Mouse (Mus musculus): Measurements from ENCODE around the gene U2af1l4. TPM values are rescaled to one million over a fixed set of nuclear protein-coding genes. Genes with fewer than 3 reads are reported as not detected.

U2af1l4 gene
- polyA plus RNA-seq, 1 experiment from 2014 or later: 122 TPM

- H3K4me3 ChIP-seq: no peak overlapping the region
- H3K4me2 ChIP-seq (replicated peaks): no peak overlapping the region
- H3K36me3 ChIP-seq: peaks cover 68% of the 10 kb centered on the region
- WGBS: 93% methylated on average over 11 of the region's 11 CpGs
- H3K4me1 ChIP-seq: peaks cover 10% of the 10 kb centered on the region
- no peaks in the 10 kb centered on the region for H3K9me3 ChIP-seq
- H3K27me3 ChIP-seq: no peaks in the 10 kb centered on the region
- no peak overlapping the region for H3K27ac ChIP-seq (replicated peaks)
- H3K9ac ChIP-seq (replicated peaks): no peak overlapping the region
- ATAC-seq (replicated peaks): no peak
Measured at GRCm38 (mm10) chr7:30567555-30567954, 4.5 kb downstream of the U2af1l4 start.

- H3K9me3 ChIP-seq: no peaks in the 10 kb centered on the region
- no peak overlapping the region for H3K4me2 ChIP-seq (replicated peaks)
- no peak for ATAC-seq (replicated peaks)
- H3K36me3 ChIP-seq: peaks cover 94% of the 10 kb centered on the region
- WGBS: 86% methylated on average over 5 of the region's 5 CpGs
- no peak overlapping the region for H3K27ac ChIP-seq (replicated peaks)
- H3K4me1 ChIP-seq: no peaks in the 10 kb centered on the region
- no peak overlapping the region for H3K4me3 ChIP-seq
- H3K27me3 ChIP-seq: no peaks in the 10 kb centered on the region
- H3K9ac ChIP-seq (replicated peaks): no peak overlapping the region
Measured at GRCm38 (mm10) chr7:30572389-30572788, 9.3 kb downstream of the U2af1l4 start.

GRCm38 (mm10) chr7:30572969-30573368, 9.9 kb downstream of the U2af1l4 start:
- Histone ChIP-seq H3K27me3 (no peaks in the 10 kb centered on the region), H3K4me1 (no peaks in the 10 kb centered on the region), H3K9me3 (no peaks in the 10 kb centered on the region), H3K4me2 (replicated peaks) (no peak overlapping the region), H3K36me3 (peaks cover 97% of the 10 kb centered on the region), H3K27ac (replicated peaks) (no peak overlapping the region), H3K4me3 (no peak overlapping the region), H3K9ac (replicated peaks) (no peak overlapping the region)
- ATAC-seq (replicated peaks): no peak
- 77% methylated on average over 2 of the region's 2 CpGs for WGBS

DNA sequence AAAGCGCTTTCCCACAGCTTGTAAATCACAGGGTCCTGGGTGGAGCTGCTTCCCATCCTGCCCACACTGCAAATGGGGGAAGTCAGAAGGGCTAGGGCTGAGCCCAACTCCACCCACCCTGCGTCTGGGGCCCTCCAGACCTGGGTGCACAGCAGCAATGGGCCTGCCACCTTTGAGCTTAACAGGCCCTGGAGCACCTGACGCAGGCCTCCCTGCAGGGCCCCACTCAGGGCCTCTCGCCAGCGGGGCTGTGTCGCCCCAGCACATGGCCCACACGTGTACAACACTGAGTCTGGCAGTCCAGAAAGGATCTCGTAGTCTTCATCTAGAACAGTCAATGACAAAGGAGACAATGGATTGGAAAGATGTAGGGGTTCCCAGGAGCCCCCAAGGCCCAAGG, 16.8 kb downstream of the U2af1l4 start:
- no peaks in the 10 kb centered on the region for H3K4me1 ChIP-seq
- no peak overlapping the region for H3K4me2 ChIP-seq (replicated peaks)
- peaks cover 99% of the 10 kb centered on the region for H3K36me3 ChIP-seq
- no peak overlapping the region for H3K4me3 ChIP-seq
- H3K27me3 ChIP-seq: no peaks in the 10 kb centered on the region
- WGBS: 91% methylated on average over 8 of the region's 8 CpGs
- H3K27ac ChIP-seq (replicated peaks): no peak overlapping the region
- no peak for ATAC-seq (replicated peaks)
- no peaks in the 10 kb centered on the region for H3K9me3 ChIP-seq
- H3K9ac ChIP-seq (replicated peaks): no peak overlapping the region

DNA sequence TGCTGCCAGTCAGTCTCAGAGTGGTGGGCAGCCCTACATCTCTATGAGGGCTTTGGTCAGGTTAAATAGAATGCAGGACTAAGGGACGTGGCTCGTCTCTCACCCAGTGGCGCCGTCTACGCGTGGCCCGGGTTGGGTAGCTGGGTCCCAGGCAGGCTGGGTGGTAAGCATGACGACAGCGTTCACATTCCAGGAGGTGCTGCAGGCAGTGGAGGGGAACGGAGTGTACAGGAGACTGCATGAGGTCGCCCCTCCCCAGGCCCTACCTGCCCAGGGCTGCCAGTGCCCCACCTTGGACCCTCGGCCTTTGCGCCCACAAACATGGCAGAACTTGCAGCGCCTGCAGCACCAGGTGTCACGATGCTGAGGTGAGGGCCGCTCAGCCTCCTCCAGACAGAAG, 18.4 kb downstream of the U2af1l4 start:
- Histone ChIP-seq H3K9me3 (no peaks in the 10 kb centered on the region), H3K4me1 (peaks cover 2% of the 10 kb centered on the region), H3K36me3 (peaks cover 96% of the 10 kb centered on the region), H3K9ac (replicated peaks) (no peak overlapping the region), H3K4me3 (no peak overlapping the region), H3K27me3 (no peaks in the 10 kb centered on the region), H3K27ac (replicated peaks) (no peak overlapping the region), H3K4me2 (replicated peaks) (no peak overlapping the region)
- ATAC-seq (replicated peaks): no peak
- 95% methylated on average over 16 of the region's 16 CpGs for WGBS

- Histone ChIP-seq H3K27me3 (no peaks in the 10 kb centered on the region), H3K27ac (replicated peaks) (no peak overlapping the region), H3K4me3 (no peak overlapping the region), H3K4me1 (peaks cover 16% of the 10 kb centered on the region), H3K4me2 (replicated peaks) (no peak overlapping the region), H3K9me3 (no peaks in the 10 kb centered on the region), H3K36me3 (peaks cover 68% of the 10 kb centered on the region), H3K9ac (replicated peaks) (no peak overlapping the region)
- no peak for ATAC-seq (replicated peaks)
- 93% methylated on average over 10 of the region's 10 CpGs for WGBS
Measured at GRCm38 (mm10) chr7:30584339-30584738, 21.2 kb downstream of the U2af1l4 start.

- H3K9me3 ChIP-seq: no peaks in the 10 kb centered on the region
- WGBS: 93% methylated on average over 7 of the region's 7 CpGs
- H3K4me1 ChIP-seq: peaks cover 24% of the 10 kb centered on the region
- H3K4me2 ChIP-seq (replicated peaks): no peak overlapping the region
- no peaks in the 10 kb centered on the region for H3K27me3 ChIP-seq
- no peak overlapping the region for H3K9ac ChIP-seq (replicated peaks)
- H3K36me3 ChIP-seq: peaks cover 60% of the 10 kb centered on the region
- no peak overlapping the region for H3K4me3 ChIP-seq
- H3K27ac ChIP-seq (replicated peaks): no peak overlapping the region
- no peak for ATAC-seq (replicated peaks)
Measured at GRCm38 (mm10) chr7:30585170-30585569, 22.1 kb downstream of the U2af1l4 start.

DNA sequence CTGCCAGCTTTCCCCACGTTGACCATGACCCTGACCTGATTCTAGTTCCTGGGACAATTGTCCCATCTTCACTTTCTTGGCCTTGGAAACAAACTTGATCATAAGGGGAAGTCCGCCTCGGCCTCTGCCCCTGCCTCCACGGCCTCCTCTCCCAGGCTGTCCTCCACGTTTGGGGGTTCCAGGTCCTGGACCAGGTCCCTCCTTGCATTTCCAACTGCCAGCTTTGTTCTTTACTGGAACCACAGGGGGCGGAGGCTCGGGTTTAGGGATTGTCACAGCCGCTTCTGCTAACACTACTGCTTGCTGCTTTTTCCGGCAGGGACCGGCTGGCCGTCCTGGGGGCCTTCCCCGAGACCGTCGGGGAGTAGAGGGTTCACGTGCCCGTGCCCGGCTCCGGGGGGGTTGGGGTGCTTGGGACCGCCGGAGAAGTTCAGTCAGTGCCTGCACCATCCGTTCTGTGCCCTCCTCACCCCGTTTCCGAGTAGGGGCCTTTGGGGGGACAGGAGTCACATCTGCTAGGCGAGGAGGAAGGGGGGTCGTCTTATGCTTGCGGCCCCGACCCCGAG, 23.4 kb downstream of the U2af1l4 start:
- Histone ChIP-seq H3K27ac (replicated peaks) (no peak overlapping the region), H3K36me3 (peaks cover 47% of the 10 kb centered on the region), H3K4me1 (peaks cover 24% of the 10 kb centered on the region), H3K4me3 (peak overlapping the region; percentile 95; the same call in 1 of the 2 replicates), H3K27me3 (no peaks in the 10 kb centered on the region), H3K4me2 (replicated peaks) (peak overlapping the region; percentile 82), H3K9me3 (no peaks in the 10 kb centered on the region), H3K9ac (replicated peaks) (0 out of 2 replicates have a peak overlapping the region, but pooled peaks have one; percentile 95)
- no peak for ATAC-seq (replicated peaks)
- 88% methylated on average over 28 of the region's 28 CpGs for WGBS

- Histone ChIP-seq H3K27me3 (no peaks in the 10 kb centered on the region), H3K4me3 (peak overlapping the region; percentile 95), H3K9ac (replicated peaks) (peak overlapping the region; percentile 95), H3K4me1 (peaks cover 24% of the 10 kb centered on the region), H3K9me3 (no peaks in the 10 kb centered on the region), H3K4me2 (replicated peaks) (peak overlapping the region; percentile 82), H3K27ac (replicated peaks) (peak overlapping the region; percentile 93), H3K36me3 (peaks cover 31% of the 10 kb centered on the region)
- ATAC-seq (replicated peaks): peak; percentile 42
- WGBS: 0% methylated on average over 56 of the region's 67 CpGs
Measured at GRCm38 (mm10) chr7:30587842-30588667, 25.0 kb downstream of the U2af1l4 start.

DNA sequence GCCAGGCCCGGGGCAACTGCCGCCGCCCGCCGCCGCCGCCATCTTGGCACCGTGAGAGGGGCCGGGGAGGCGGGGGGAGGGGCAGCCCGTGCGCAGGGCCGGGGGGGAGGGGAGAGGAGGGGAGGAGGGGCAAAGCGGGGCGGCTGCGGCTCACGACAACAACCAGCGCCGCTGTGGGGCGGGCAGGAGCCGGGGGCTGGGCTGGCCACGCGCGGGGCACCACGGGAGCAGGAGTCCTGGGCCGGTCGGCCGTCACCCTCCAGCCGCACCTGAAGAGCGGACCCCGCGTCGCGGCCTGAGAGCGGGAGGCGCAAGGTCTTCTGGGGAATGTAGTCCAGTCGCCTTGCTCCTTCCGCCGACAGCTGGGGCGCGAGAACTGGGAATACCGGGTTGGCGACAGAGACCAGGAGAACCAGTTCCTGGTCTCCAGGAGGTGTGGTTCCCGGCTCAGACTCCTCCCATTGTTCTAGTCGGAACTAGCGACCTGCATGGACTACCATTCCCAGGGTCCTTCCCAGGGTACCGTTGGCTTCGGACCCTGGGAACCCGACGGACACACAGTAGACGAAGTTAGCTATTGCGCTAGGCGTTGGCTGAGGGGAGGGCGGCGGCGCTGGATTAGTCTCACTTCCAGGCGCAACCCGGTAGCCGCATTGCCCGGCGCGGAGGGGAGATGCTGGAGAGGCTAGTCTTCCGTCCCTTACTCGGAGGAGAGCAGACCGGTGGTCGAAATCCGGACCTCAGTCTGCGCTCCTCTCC, 25.8 kb downstream of the U2af1l4 start, which contains the start of gene Kmt2b:
TSS of gene Kmt2b (minus strand) at position 51 of the 759 bp plus-strand sequence.
- peak within 1 kb of the TSS; percentile 95 for H3K9ac ChIP-seq (replicated peaks)
- peak; percentile 95 for ATAC-seq (replicated peaks)

DNA sequence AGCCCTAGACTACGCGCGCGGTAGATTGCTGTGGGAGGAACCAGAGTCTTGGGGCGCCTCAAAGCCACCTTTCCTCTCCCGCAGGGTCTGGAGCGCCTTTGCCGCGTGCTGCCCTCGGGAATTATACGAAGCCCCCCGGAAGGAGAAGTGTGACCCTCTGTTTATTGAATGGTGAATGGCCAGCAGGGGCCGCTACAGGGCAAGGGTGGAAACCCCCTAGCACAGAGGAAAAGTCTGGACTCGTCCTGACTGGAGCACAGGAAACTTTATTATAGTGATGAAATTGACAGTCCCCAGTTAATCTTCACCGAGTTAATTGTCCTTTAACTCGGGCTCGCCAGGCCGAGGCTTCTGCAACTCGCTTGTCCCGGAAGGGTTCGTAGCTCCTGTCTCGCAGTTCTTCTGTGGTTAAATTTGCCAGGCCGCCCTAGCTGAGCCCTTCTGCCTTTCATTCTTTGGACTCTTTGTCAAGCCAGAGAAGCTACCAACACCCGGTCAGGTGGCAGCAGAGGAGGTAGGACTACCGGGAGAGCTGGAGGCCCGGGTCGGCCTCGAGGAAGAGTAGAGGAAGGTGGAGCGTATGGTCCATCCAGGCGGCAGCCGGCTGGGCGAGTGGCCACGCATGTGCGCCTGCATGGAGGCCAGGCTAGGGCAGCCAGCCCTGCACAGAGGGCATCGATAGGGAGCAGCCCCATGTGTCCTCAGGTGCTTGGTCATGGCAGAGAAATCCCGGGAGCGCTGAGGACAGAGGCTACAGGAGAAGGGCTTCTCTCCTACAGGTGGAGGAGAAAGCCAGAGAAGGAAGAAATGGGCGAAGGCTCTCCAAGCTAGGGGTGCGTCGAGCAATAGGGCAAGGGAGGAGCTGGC, 26.6 kb downstream of the U2af1l4 start:
- peaks cover 15% of the 10 kb centered on the region for H3K36me3 ChIP-seq
- H3K27me3 ChIP-seq: no peaks in the 10 kb centered on the region

More for the DNA sequence above, 25.8 kb downstream of the U2af1l4 start, which contains the start of gene Kmt2b:
- under 1% methylated on average over 59 of the region's 68 CpGs for WGBS
- no peaks in the 10 kb centered on the region for H3K27me3 ChIP-seq
- peaks cover 23% of the 10 kb centered on the region for H3K36me3 ChIP-seq
- H3K4me2 ChIP-seq (replicated peaks): peak within 1 kb of the TSS; percentile 82
- H3K4me1 ChIP-seq: peaks cover 24% of the 10 kb centered on the region
- H3K4me3 ChIP-seq: peak within 1 kb of the TSS; percentile 95
- H3K9me3 ChIP-seq: no peaks in the 10 kb centered on the region
- peak within 1 kb of the TSS; percentile 93 for H3K27ac ChIP-seq (replicated peaks)

More for the DNA sequence above, 26.6 kb downstream of the U2af1l4 start:
- Histone ChIP-seq H3K27ac (replicated peaks) (peak overlapping the region; percentile 93), H3K4me3 (peak overlapping the region; percentile 95), H3K4me2 (replicated peaks) (peak overlapping the region; percentile 78), H3K9me3 (no peaks in the 10 kb centered on the region), H3K4me1 (peaks cover 24% of the 10 kb centered on the region), H3K9ac (replicated peaks) (peak overlapping the region; percentile 95)
- ATAC-seq (replicated peaks): peak; percentile 67
- 31% methylated on average over 40 of the region's 40 CpGs for WGBS

All from forebrain, embryonic 15.5 days (tissue).